Mouse (Mus musculus) stomach, embryonic 16.5 days (tissue): ENCODE results near the gene Pitpnm3. TPM values are rescaled to one million over a fixed set of nuclear protein-coding genes. Genes with fewer than 3 reads are reported as not detected.

ENCODE experiments used
- ATAC-seq: fragments of 200-750 bp; cut with Nextera tagmentation; 2 replicates; pipeline ENCODE4 v1.8.0; 2017; ENCODE audit warnings: moderate number of reproducible peaks, moderate TSS enrichment; ENCODE audit not compliant: insufficient read depth, low FRiP score
- H3K27ac ChIP-seq: fragments of 300-500 bp; sonication (generic); 2 replicates; pipeline ENCODE4 v1.5.1; 2014; ENCODE audit warnings: low read length
- H3K27me3 ChIP-seq: fragments of 300-500 bp; sonication (generic); 2 replicates; pipeline ENCODE4 v1.6.1; 2014; ENCODE audit warnings: low read length, control low read depth, mixed read lengths; ENCODE audit not compliant: control insufficient read depth, insufficient read depth
- H3K36me3 ChIP-seq: fragments of 300-500 bp; sonication (generic); 2 replicates; pipeline ENCODE4 v1.6.1; 2014; ENCODE audit warnings: low read length; ENCODE audit not compliant: control insufficient read depth, insufficient read depth
- H3K4me1 ChIP-seq: fragments of 300-500 bp; sonication (generic); 2 replicates; pipeline ENCODE4 v1.6.1; 2014; ENCODE audit warnings: low read length, control low read depth, mixed read lengths; ENCODE audit not compliant: control insufficient read depth, insufficient read depth
- H3K4me2 ChIP-seq: fragments of 300-500 bp; sonication (generic); 2 replicates; pipeline ENCODE4 v1.6.1; 2014; ENCODE audit warnings: low read depth, low read length, mixed read lengths
- H3K4me3 ChIP-seq: fragments of 300-500 bp; sonication (generic); replicated peaks from 2 replicates; pipeline ENCODE4 v1.5.1; 2014; ENCODE audit warnings: mild to moderate bottlenecking, low read length
- H3K9ac ChIP-seq: fragments of 300-500 bp; sonication (generic); 2 replicates; pipeline ENCODE4 v1.6.1; 2014; ENCODE audit warnings: low read length
- H3K9me3 ChIP-seq: fragments of 300-500 bp; sonication (generic); replicated peaks from 2 replicates; pipeline ENCODE4 v1.6.1; 2016; ENCODE audit warnings: low read length, control low read depth; ENCODE audit not compliant: control insufficient read depth
- WGBS: fragments of 180-500 bp; shearing (Covaris S2); extraction: QIAGEN DNeasy Blood & Tissue Kit; methylation state at CpG from one replicate; pipeline ENCODE4 v1.1.7; 2014; 5-methylcytosine and 5-hydroxymethylcytosine counted together
- polyA plus RNA-seq: library from polyadenylated mRNA; unstranded; fragments of >200 nt; fragmentation: Nextera tagmentation; extraction: Ambion mirVana; gene quantifications from 2 replicates; pipeline ENCODE4 v1.2.1, GENCODE M21; 2015

Pitpnm3 gene
- polyA plus RNA-seq, 1 experiment from 2014 or later, result 0.63 TPM

GRCm38 (mm10) chr11:72041768-72042607 is 93.6 kb downstream of the Pitpnm3 start, which contains the start of gene Pimreg:
Gene Pimreg, plus strand, starts transcription at chr11:72042032.
- under 1% methylated on average over 52 of the region's 52 CpGs for WGBS
- peaks cover 16% of the 10 kb centered on the region for H3K4me1 ChIP-seq
- no peaks in the 10 kb centered on the region for H3K9me3 ChIP-seq
- ATAC-seq, result peak; percentile 89
- H3K27me3 ChIP-seq, result no peaks in the 10 kb centered on the region
- peak within 1 kb of the TSS; percentile 73 for H3K9ac ChIP-seq
- H3K4me3 ChIP-seq, result peak within 1 kb of the TSS; percentile 65
- peak within 1 kb of the TSS; percentile 58; the same call in 1 of the 2 replicates for H3K27ac ChIP-seq
- 0 out of 2 replicates have a peak, but pooled peaks cover 2% of the 10 kb centered on the region for H3K36me3 ChIP-seq
- peak within 1 kb of the TSS; percentile 87 for H3K4me2 ChIP-seq

DNA sequence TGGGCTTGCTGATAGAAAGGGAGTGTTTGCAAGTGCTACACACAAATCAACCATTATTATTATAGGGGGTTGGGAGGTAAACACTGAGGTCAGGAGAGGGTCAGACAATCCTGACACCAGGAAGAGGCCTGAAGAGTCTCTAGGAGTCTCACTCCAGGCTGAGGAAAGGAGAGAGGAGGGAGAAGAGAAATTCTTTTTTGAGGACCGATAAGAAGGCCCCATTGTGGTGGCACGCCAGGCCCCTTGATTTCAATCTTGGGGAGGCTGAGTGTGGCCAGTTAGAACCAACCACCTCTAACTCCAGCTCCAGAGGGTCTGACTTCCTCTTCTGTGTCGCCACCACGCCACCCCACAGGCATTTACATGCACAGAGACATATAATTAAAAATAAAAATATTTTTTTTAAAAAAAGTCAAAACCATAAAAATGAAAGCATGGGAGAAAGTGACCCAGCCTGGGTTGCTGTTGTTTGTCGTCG is 94.2 kb downstream of the Pitpnm3 start:
- ATAC-seq, result no peak
- peak overlapping the region; percentile 65 for H3K4me3 ChIP-seq
- peak overlapping the region; percentile 58; the same call in 1 of the 2 replicates for H3K27ac ChIP-seq
- H3K4me1 ChIP-seq, result peaks cover 16% of the 10 kb centered on the region
- H3K9me3 ChIP-seq, result no peaks in the 10 kb centered on the region
- H3K9ac ChIP-seq, result peak overlapping the region; percentile 69
- 0 out of 2 replicates have a peak, but pooled peaks cover 2% of the 10 kb centered on the region for H3K36me3 ChIP-seq
- peak overlapping the region; percentile 87 for H3K4me2 ChIP-seq
- no peaks in the 10 kb centered on the region for H3K27me3 ChIP-seq
- WGBS, result 19% methylated on average over 6 of the region's 6 CpGs

- no peak for ATAC-seq
- Histone ChIP-seq H3K36me3 (0 out of 2 replicates have a peak, but pooled peaks cover 2% of the 10 kb centered on the region), H3K27me3 (no peaks in the 10 kb centered on the region), H3K27ac (no peak overlapping the region), H3K4me1 (peaks cover 16% of the 10 kb centered on the region), H3K9me3 (no peaks in the 10 kb centered on the region), H3K4me3 (no peak overlapping the region), H3K9ac (no peak overlapping the region), H3K4me2 (no peak overlapping the region)
- WGBS, result 34% methylated on average over 16 of the region's 16 CpGs
These were observed 95.8 kb downstream of the Pitpnm3 start for GRCm38 (mm10) chr11:72039599-72040386.

DNA sequence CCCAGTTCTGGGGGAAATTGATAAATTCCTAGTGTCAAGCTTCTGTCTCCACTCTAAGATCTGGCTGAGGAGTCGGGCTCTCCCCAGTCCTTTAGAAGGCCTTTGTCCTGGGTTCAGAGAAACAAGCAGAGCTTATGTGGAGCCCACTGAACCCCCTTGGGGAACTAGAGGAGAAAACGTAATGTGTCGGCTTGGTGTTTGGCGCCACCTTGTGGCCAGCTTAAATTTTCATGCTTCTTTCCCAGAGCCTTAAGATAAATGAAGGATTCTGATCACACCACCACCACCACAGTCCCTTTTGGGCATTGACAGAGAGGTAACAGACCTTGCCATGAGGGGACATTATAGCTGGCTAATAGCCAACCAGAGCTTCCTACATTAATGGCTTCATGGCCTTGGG is 97.6 kb downstream of the Pitpnm3 start:
- WGBS, result 2% methylated on average over 4 of the region's 4 CpGs
- no peak for ATAC-seq
- H3K9ac ChIP-seq, result no peak overlapping the region

DNA sequence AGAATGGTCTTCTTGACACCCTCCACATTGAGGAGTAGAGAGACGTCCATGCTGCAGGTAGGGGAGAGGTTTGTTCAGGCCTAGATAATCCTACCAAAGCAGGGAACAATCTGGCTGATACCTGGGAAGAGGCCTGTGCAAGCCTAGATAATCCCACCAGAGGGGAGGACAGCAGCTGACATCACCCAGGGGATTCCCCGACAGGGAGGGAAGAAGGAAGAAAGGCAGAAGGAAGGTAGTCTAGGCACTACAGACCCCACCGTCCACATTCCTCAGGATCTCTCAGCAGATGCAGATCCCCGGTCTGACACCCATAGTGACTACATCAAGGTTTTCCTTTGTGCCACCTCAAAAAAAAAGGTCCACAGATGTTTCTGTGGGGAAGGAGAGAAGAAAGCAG is 98.2 kb downstream of the Pitpnm3 start, which contains the start of gene Aipl1:
TSS of gene Aipl1 (minus strand) at position 101 of the 400 bp plus-strand sequence.
- Histone ChIP-seq H3K36me3 (no peaks in the 10 kb centered on the region), H3K4me2 (no peak within 1 kb of the TSS), H3K27ac (no peak within 1 kb of the TSS), H3K27me3 (no peaks in the 10 kb centered on the region), H3K4me1 (no peaks in the 10 kb centered on the region), H3K9me3 (no peaks in the 10 kb centered on the region), H3K9ac (no peak within 1 kb of the TSS), H3K4me3 (no peak within 1 kb of the TSS)
- WGBS, result 63% methylated on average over 4 of the region's 4 CpGs
- ATAC-seq, result no peak

More for the DNA sequence above, 97.6 kb downstream of the Pitpnm3 start:
- no peak overlapping the region for H3K4me3 ChIP-seq
- H3K4me2 ChIP-seq, result no peak overlapping the region
- H3K9me3 ChIP-seq, result no peaks in the 10 kb centered on the region
- H3K4me1 ChIP-seq, result peaks cover 4% of the 10 kb centered on the region
- H3K27ac ChIP-seq, result no peak overlapping the region
- H3K27me3 ChIP-seq, result no peaks in the 10 kb centered on the region
- no peaks in the 10 kb centered on the region for H3K36me3 ChIP-seq

GRCm38 (mm10) chr11:72032589-72032988 is 103.0 kb downstream of the Pitpnm3 start:
- 80% methylated on average over 3 of the region's 3 CpGs for WGBS
- H3K4me2 ChIP-seq, result no peak overlapping the region

DNA sequence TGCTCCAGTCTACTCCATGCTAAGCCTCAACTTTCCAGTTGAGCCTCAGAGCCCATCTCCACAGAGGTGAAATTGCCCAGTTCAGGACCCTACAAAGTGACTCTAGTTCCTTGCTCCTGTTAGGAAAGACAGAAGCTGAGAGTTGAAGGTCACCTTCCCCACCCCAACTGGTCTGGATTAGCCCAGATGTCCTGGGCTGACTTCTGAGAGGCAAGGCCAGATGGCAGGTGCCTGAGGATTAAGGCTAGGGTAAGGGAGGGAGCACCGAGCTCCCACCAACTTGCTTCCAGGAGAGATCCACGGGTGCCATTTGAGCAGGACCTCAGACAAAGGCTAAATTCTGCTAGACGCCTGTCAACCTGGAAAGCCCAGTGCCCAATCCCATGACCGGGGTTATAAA is 103.5 kb downstream of the Pitpnm3 start:
- H3K9ac ChIP-seq, result no peak overlapping the region
- no peaks in the 10 kb centered on the region for H3K9me3 ChIP-seq
- H3K4me1 ChIP-seq, result no peaks in the 10 kb centered on the region
- 73% methylated on average over 4 of the region's 4 CpGs for WGBS
- no peak overlapping the region for H3K4me3 ChIP-seq
- H3K27ac ChIP-seq, result no peak overlapping the region
- H3K27me3 ChIP-seq, result peaks cover 5% of the 10 kb centered on the region; the same call in 1 of the 2 replicates
- H3K36me3 ChIP-seq, result no peaks in the 10 kb centered on the region
- H3K4me2 ChIP-seq, result no peak overlapping the region
- ATAC-seq, result no peak

More at GRCm38 (mm10) chr11:72032589-72032988, 103.0 kb downstream of the Pitpnm3 start:
- Histone ChIP-seq H3K9me3 (no peaks in the 10 kb centered on the region), H3K27me3 (peaks cover 5% of the 10 kb centered on the region; the same call in 1 of the 2 replicates), H3K4me3 (no peak overlapping the region), H3K27ac (no peak overlapping the region), H3K9ac (no peak overlapping the region), H3K36me3 (no peaks in the 10 kb centered on the region), H3K4me1 (no peaks in the 10 kb centered on the region)
- no peak for ATAC-seq

DNA sequence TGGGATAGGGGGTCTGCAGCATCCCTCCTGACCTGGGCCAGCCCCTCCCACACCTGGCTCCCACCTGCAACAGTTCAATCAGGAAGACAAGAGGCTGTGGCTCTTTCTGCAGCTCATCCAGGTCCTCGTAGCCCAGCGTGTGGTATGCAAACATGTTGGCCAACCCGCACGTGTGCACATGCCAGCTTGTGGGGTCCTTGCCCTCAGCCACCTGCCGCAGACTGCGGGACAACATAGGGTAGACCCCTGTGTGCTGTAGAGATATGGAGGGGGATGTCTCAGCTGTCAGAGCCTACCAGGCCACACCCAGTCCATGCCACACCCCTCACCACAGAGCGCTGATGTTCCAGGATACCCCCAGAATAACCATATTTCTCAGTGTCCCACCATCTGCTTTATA is 104.2 kb downstream of the Pitpnm3 start:
- no peak for ATAC-seq

More for the DNA sequence above, 104.2 kb downstream of the Pitpnm3 start:
- no peaks in the 10 kb centered on the region for H3K9me3 ChIP-seq
- peaks cover 5% of the 10 kb centered on the region; the same call in 1 of the 2 replicates for H3K27me3 ChIP-seq
- no peak overlapping the region for H3K27ac ChIP-seq
- H3K9ac ChIP-seq, result no peak overlapping the region
- no peak overlapping the region for H3K4me3 ChIP-seq
- H3K4me1 ChIP-seq, result no peaks in the 10 kb centered on the region
- 81% methylated on average over 7 of the region's 7 CpGs for WGBS
- H3K4me2 ChIP-seq, result no peak overlapping the region
- no peaks in the 10 kb centered on the region for H3K36me3 ChIP-seq
